Comparison of ENCODE assay signal across 24 mouse cellular contexts in the genomic region with DNA sequence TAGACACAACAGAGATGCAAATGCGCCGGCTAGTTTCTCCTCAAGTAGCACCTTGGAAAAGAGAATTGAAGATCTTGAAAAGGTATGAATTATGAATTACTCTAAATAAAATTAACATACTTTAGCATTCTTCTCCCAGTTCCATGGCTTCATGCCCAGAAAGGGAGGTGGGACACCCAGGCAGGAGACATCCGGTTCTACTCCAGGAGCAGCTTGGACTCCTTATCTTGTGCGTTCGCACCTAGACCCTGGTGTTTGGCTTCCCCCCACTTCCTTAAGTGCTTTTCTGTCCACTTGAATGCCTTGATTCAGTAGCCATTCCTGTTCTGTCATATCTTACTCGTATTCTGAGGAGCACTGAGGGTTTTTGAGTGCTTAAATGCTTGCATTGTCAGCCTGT.
A peak's percentile ranks its signal among the peaks of the same experiment; 100 is the strongest.
DNase-seq lines count a peak whose midpoint lies in the region; ATAC-seq lines count a peak whose summit lies in the region.
"Had no signal": no experiment of that assay in that cellular context is flagged by ENCODE, and none has a peak within 500 bp of the region (broad histone marks: within the 10 kb centered on the region; RNA-seq: fewer than 3 reads in every experiment).

No protein-coding gene starts in this region.

- WGBS in heart, embryonic 11.5 days (ENCODE audit: insufficient replicate concordance), result 64% methylated on average over 6 of the region's 6 CpGs
- WGBS in forebrain, embryonic 12.5 days, result 88% methylated on average over 6 of the region's 6 CpGs

- H3K36me3 ChIP-seq in heart, embryonic 11.5 days (ENCODE audit: control insufficient read depth, insufficient read depth, low read length), result no peaks in the 10 kb centered on the region
- no peaks in the 10 kb centered on the region for H3K36me3 ChIP-seq in forebrain, embryonic 12.5 days (replicated peaks)
- H3K36me3 ChIP-seq: embryonic facial prominence, embryonic 15.5 days; forebrain, embryonic 15.5 days; hindbrain, embryonic 13.5 days; limb, embryonic 13.5 days; midbrain, embryonic 13.5 days had no signal

- H3K4me3 ChIP-seq in heart, embryonic 11.5 days (ENCODE audit: low read depth, low read length), result no peak overlapping the region
- H3K4me3 ChIP-seq in forebrain, embryonic 12.5 days (replicated peaks), result no peak overlapping the region
- H3K4me3 ChIP-seq: embryonic facial prominence, embryonic 15.5 days; forebrain, embryonic 15.5 days; heart, embryonic 12.5 days; hindbrain, embryonic 13.5 days; kidney, embryonic 15.5 days; limb, embryonic 13.5 days; liver, embryonic 13.5 days; megakaryocyte, embryonic 14.5 days; midbrain, embryonic 13.5 days had no signal

- no peak overlapping the region for H3K27ac ChIP-seq in heart, embryonic 11.5 days (ENCODE audit: low read depth, low read length)
- H3K27ac ChIP-seq in forebrain, embryonic 12.5 days, result no peak overlapping the region
- H3K27ac ChIP-seq: embryonic facial prominence, embryonic 15.5 days; forebrain, embryonic 15.5 days; hindbrain, embryonic 13.5 days; kidney, embryonic 15.5 days; limb, embryonic 13.5 days; liver, embryonic 13.5 days; midbrain, embryonic 13.5 days had no signal

- H3K4me1 ChIP-seq in heart, embryonic 11.5 days (ENCODE audit: control insufficient read depth, insufficient read depth, low read length), result peaks cover 29% of the 10 kb centered on the region
- no peaks in the 10 kb centered on the region for H3K4me1 ChIP-seq in forebrain, embryonic 12.5 days
- H3K4me1 ChIP-seq: forebrain, embryonic 15.5 days; megakaryocyte, embryonic 14.5 days; midbrain, embryonic 13.5 days had no signal

- no peaks in the 10 kb centered on the region for H3K9me3 ChIP-seq in heart, embryonic 11.5 days (replicated peaks; ENCODE audit: control insufficient read depth, low read length)
- no peaks in the 10 kb centered on the region for H3K9me3 ChIP-seq in forebrain, embryonic 12.5 days
- H3K9me3 ChIP-seq: embryonic facial prominence, embryonic 15.5 days; forebrain, embryonic 15.5 days; hindbrain, embryonic 13.5 days; kidney, embryonic 15.5 days; limb, embryonic 13.5 days; liver, embryonic 13.5 days; megakaryocyte, embryonic 14.5 days; midbrain, embryonic 13.5 days had no signal

- no peaks in the 10 kb centered on the region for H3K27me3 ChIP-seq in heart, embryonic 11.5 days (ENCODE audit: control insufficient read depth, insufficient read depth, low read length)
- no peaks in the 10 kb centered on the region for H3K27me3 ChIP-seq in forebrain, embryonic 12.5 days
- H3K27me3 ChIP-seq: embryonic facial prominence, embryonic 15.5 days; forebrain, embryonic 15.5 days; heart, embryonic 12.5 days; hindbrain, embryonic 13.5 days; kidney, embryonic 15.5 days; limb, embryonic 13.5 days; liver, embryonic 13.5 days; megakaryocyte, embryonic 14.5 days; midbrain, embryonic 13.5 days had no signal

- H3K4me2 ChIP-seq in heart, embryonic 11.5 days, result no peak overlapping the region
- no peak overlapping the region for H3K4me2 ChIP-seq in forebrain, embryonic 12.5 days
- H3K4me2 ChIP-seq: embryonic facial prominence, embryonic 15.5 days; forebrain, embryonic 15.5 days; heart, embryonic 12.5 days; hindbrain, embryonic 13.5 days; kidney, embryonic 15.5 days; limb, embryonic 13.5 days; liver, embryonic 13.5 days; midbrain, embryonic 13.5 days had no signal

- no peak for ATAC-seq in heart, embryonic 11.5 days (replicated peaks; ENCODE audit: insufficient number of reproducible peaks, low FRiP score, low TSS enrichment)
- no peak for ATAC-seq in forebrain, embryonic 12.5 days (ENCODE audit: low FRiP score)
- ATAC-seq: activated CD4-positive, CD25-positive, alpha-beta regulatory T cell, adult 4 months; forebrain, embryonic 15.5 days; midbrain, embryonic 13.5 days had no signal

- no peak overlapping the region for H3K9ac ChIP-seq in heart, embryonic 11.5 days (ENCODE audit: low read depth, low read length)
- H3K9ac ChIP-seq in forebrain, embryonic 12.5 days, result no peak overlapping the region
- H3K9ac ChIP-seq: embryonic facial prominence, embryonic 15.5 days; forebrain, embryonic 15.5 days; heart, embryonic 12.5 days; hindbrain, embryonic 13.5 days; kidney, embryonic 15.5 days; limb, embryonic 13.5 days; liver, embryonic 13.5 days; midbrain, embryonic 13.5 days had no signal

- DNase-seq in heart, adult 11 months, result peak; percentile 75
- DNase-seq in ovary, adult 18-20 months (ENCODE audit: low spot score), result peak; percentile 24
- DNase-seq in ovary, postnatal 14 days (ENCODE audit: low spot score), result no peak
- peak; percentile 42 to 66 for DNase-seq in lung, postnatal 4 days
- DNase-seq in urinary bladder, postnatal 4 days (ENCODE audit: low spot score in 2 of 2), result no peak
- DNase-seq: adrenal gland, postnatal 10 days; cerebellum, adult 2 months; cerebellum, postnatal 25 days; heart, postnatal 14 days; kidney, adult 11 months; kidney, postnatal 36 days; liver, embryonic 13.5 days; right cerebral cortex, postnatal 14 days had no signal

Comparison
In these comparisons a context has a peak if more than half of its experiments do, and no peak if none do; other contexts are left out.
1. DNase-seq: peak in heart, adult 11 months (single experiment), ovary, adult 18-20 months (single experiment) and lung, postnatal 4 days (2 of 2); none in ovary, postnatal 14 days (single experiment) and urinary bladder, postnatal 4 days (0 of 2).